In the genomic region with DNA sequence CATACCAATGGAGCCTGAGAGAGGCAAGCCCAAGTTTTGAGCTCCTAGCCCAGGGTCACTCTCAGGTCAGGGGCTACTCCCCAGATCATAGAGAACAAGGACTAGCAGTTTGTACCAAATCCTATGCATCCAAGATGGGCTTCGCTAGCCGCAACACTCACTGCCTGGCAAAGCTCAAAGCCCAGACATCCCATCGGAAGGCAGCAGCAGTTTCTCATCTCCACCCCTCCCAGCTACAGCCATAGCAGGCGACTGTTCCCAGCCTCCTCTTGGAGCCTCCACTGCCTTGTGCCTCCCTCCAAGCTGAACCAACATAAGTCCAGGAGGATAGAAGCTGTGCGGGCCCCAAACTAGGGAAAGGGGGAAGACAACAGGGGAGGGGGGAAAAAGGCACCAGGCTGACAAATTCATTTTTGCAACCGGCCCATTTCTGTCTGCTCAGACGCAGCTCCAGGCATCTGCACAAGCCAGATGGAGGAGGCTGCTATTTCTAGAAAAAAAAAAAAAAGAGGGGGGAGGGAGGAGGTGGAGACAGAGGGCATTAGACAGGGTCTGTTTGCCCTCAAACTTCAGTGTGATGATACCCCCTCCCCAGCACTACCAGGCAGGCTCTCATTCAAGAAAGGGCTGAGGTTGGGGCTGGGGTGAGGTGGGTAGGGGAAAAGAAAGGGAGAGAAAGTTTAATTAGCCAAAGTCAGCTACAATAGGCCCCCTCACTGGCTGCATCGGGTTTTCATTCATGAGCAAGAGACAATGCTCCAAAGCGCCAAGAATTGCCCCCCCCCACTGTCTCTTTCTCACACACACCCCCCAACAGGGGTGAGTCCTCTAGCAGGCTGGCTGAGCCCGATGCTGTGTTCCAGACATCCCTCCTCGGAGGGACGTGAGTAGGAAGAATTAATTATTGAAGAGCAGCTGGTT, we compare ENCODE assay signal across 8 mouse cellular contexts. TPM values are rescaled to one million over a fixed set of nuclear protein-coding genes. Genes with fewer than 3 reads are reported as not detected.
DNase-seq lines count a peak whose midpoint lies in the region; ATAC-seq and TF ChIP-seq lines count a peak whose summit lies in the region.

No protein-coding gene starts in this region.

- no peak for TF ChIP-seq CTCF in CH12.LX (conservative IDR thresholded peaks at IDR 0.05 in 1 of 2, IDR thresholded peaks at IDR 0.05 in 1 of 2; ENCODE audit: low read depth in 2 of 2, low read length in 2 of 2)
- TF ChIP-seq CTCF in liver, embryonic 14.5 days (IDR thresholded peaks at IDR 0.05; ENCODE audit: low read depth) = no peak

- H3K9ac ChIP-seq in CH12.LX (ENCODE audit: insufficient read depth, low read depth) = no peak overlapping the region
- peak overlapping the region; percentile 91 for H3K9ac ChIP-seq in forebrain, embryonic 12.5 days
- no peak overlapping the region for H3K9ac ChIP-seq in liver, embryonic 14.5 days (replicated peaks)

- no peaks in the 10 kb centered on the region for H3K36me3 ChIP-seq in erythroblast, embryonic 14.5 days (ENCODE audit: control insufficient read depth)
- H3K36me3 ChIP-seq in CH12.LX (replicated peaks in 1 of 2; ENCODE audit: control insufficient read depth in 1 of 2, insufficient read depth in 1 of 2, low read length in 1 of 2) = peaks cover 0 to 8% of the 10 kb centered on the region in 2 experiments
- no peaks in the 10 kb centered on the region; the same call in 1 of the 2 replicates for H3K36me3 ChIP-seq in forebrain, embryonic 12.5 days (replicated peaks)
- H3K36me3 ChIP-seq in liver, embryonic 14.5 days (replicated peaks; ENCODE audit: control insufficient read depth, insufficient read depth, low read depth) = no peaks in the 10 kb centered on the region

- TF ChIP-seq POLR2A in CH12.LX (IDR thresholded peaks at IDR 0.05; ENCODE audit: low read depth, low read length) = no peak

- peak overlapping the region; percentile 36 for H3K4me3 ChIP-seq in erythroblast, embryonic 14.5 days (replicated peaks)
- H3K4me3 ChIP-seq in CH12.LX (replicated peaks in 1 of 3; ENCODE audit: low read depth in 2 of 3, low read length in 2 of 3, poor library complexity in 1 of 3) = no peak overlapping the region
- H3K4me3 ChIP-seq in forebrain, embryonic 12.5 days (replicated peaks) = peak overlapping the region; percentile 91
- H3K4me3 ChIP-seq in liver, embryonic 14.5 days (ENCODE audit: insufficient read depth in 1 of 2, low read depth in 2 of 2, low read length in 2 of 2) = no peak overlapping the region

- no peaks in the 10 kb centered on the region for H3K79me2 ChIP-seq in CH12.LX (replicated peaks; ENCODE audit: control insufficient read depth, extremely low read depth, insufficient read depth, poor library complexity, severe bottlenecking)

- peaks cover 51% of the 10 kb centered on the region for H3K4me1 ChIP-seq in erythroblast, embryonic 14.5 days (ENCODE audit: control insufficient read depth)
- peaks cover 2 to 21% of the 10 kb centered on the region in 2 experiments; a peak in 3 of 4 replicates for H3K4me1 ChIP-seq in CH12.LX (ENCODE audit: control insufficient read depth in 1 of 2, insufficient read depth in 2 of 2)
- peaks cover 61% of the 10 kb centered on the region for H3K4me1 ChIP-seq in forebrain, embryonic 12.5 days
- peaks cover 4 to 25% of the 10 kb centered on the region in 2 experiments for H3K4me1 ChIP-seq in liver, embryonic 14.5 days (replicated peaks; ENCODE audit: control insufficient read depth in 2 of 2, insufficient read depth in 2 of 2, low read length in 1 of 2)

- ATAC-seq in erythroblast, adult 5-6 weeks (replicated peaks; ENCODE audit: low FRiP score, poor library complexity, severe bottlenecking) = no peak
- peak; percentile 48 for ATAC-seq in forebrain, embryonic 12.5 days (ENCODE audit: low FRiP score)
- ATAC-seq in liver, embryonic 14.5 days (ENCODE audit: insufficient read depth) = no peak

- H3K27me3 ChIP-seq in erythroblast, embryonic 14.5 days (ENCODE audit: control insufficient read depth) = peaks cover 80% of the 10 kb centered on the region
- H3K27me3 ChIP-seq in CH12.LX (replicated peaks) = peaks cover 24% of the 10 kb centered on the region
- H3K27me3 ChIP-seq in forebrain, embryonic 12.5 days = peaks cover 20% of the 10 kb centered on the region; the same call in 1 of the 2 replicates
- peaks cover 25% of the 10 kb centered on the region for H3K27me3 ChIP-seq in liver, embryonic 14.5 days (ENCODE audit: control insufficient read depth, insufficient read depth, low read length)

- no peak overlapping the region for H3K27ac ChIP-seq in CH12.LX (ENCODE audit: insufficient read depth, low read depth)
- H3K27ac ChIP-seq in forebrain, embryonic 12.5 days = peak overlapping the region; percentile 94
- H3K27ac ChIP-seq in liver, embryonic 14.5 days = no peak overlapping the region

- no peaks in the 10 kb centered on the region for H3K9me3 ChIP-seq in erythroblast, embryonic 14.5 days (ENCODE audit: control insufficient read depth, low read length)
- H3K9me3 ChIP-seq in CH12.LX (replicated peaks; ENCODE audit: low read length) = peaks cover 1% of the 10 kb centered on the region
- H3K9me3 ChIP-seq in forebrain, embryonic 12.5 days = no peaks in the 10 kb centered on the region
- no peaks in the 10 kb centered on the region for H3K9me3 ChIP-seq in liver, embryonic 14.5 days (ENCODE audit: control insufficient read depth, low read length)

- in situ Hi-C loops in CH12.LX (cut with MboI; ENCODE audit: low pct_ligation_motif_present, low pct_unique_long_range_greater_than_20kb, low sequenced_read_pairs) = loop anchor here (5.0 kb wide), 2 partner anchors 35 to 50 kb away; no protein-coding TSS in a partner anchor

- WGBS in forebrain, embryonic 12.5 days = 4% methylated on average over 12 of the region's 12 CpGs
- WGBS in liver, embryonic 14.5 days (ENCODE audit: insufficient replicate concordance) = 45% methylated on average over 12 of the region's 12 CpGs

- no peak for TF ChIP-seq RAD21 in CH12.LX (IDR thresholded peaks at IDR 0.05; ENCODE audit: low read depth, low read length)

- dilution Hi-C loops in CH12.LX (cut with MboI; ENCODE audit: extremely low pct_ligation_motif_present, extremely low pct_unique_long_range_greater_than_20kb, low sequenced_read_pairs) = no loop called here

- no peak overlapping the region for H3K4me2 ChIP-seq in CH12.LX (ENCODE audit: insufficient read depth, low read depth, poor library complexity, severe bottlenecking)
- peak overlapping the region; percentile 84 for H3K4me2 ChIP-seq in forebrain, embryonic 12.5 days
- peak overlapping the region; percentile 92; the same call in 1 of the 2 replicates for H3K4me2 ChIP-seq in liver, embryonic 14.5 days (ENCODE audit: low read depth)

- DNase-seq in CH12.LX (ENCODE audit: extremely low read depth) = no peak
- DNase-seq in liver, embryonic 14.5 days (ENCODE audit: low read depth in 3 of 3, low spot score in 3 of 3) = no peak
- DNase-seq in spleen, adult 12 weeks (ENCODE audit: low spot score) = no peak
- DNase-seq in gastrocnemius, postnatal 10 days = no peak
- DNase-seq in spleen, postnatal 10 days (ENCODE audit: low spot score in 2 of 2) = no peak

- no peak for TF ChIP-seq EP300 in CH12.LX (IDR thresholded peaks at IDR 0.05; ENCODE audit: low read length)
- TF ChIP-seq EP300 in liver, embryonic 14.5 days (IDR thresholded peaks at IDR 0.05; ENCODE audit: low read depth) = no peak

RNA-seq across cellular contexts. Expression of gene Hdac5, which starts 2.4 kb away (rescaled TPM):
- 4.3 and 6.3 TPM in 2 replicates for polyA plus RNA-seq in erythroblast, embryonic 14.5 days (2012)
- total RNA-seq in erythroblast, adult 5-6 weeks (2015; ENCODE audit: low replicate concordance) = 3.7 and 10.2 TPM in 2 replicates
- 13.3 and 17.3 TPM in 2 replicates for total RNA-seq in erythroblast, adult 5-6 weeks (2017; ENCODE audit: low replicate concordance)
- 49.6 and 49.9 TPM in 2 replicates for total RNA-seq in CH12.LX (2012; rRNA removed)
- total RNA-seq in CH12.LX (2014; rRNA removed) = 23.3 and 24.9 TPM in 2 replicates
- 46.4 and 53.9 TPM in 2 replicates for polyA plus RNA-seq in CH12.LX (2012; ENCODE audit: insufficient read length, low read depth)
- 68.8 and 70.6 TPM in 2 replicates for polyA plus RNA-seq in forebrain, embryonic 12.5 days (2016; fragmentation: Nextera tagmentation; extraction: Ambion mirVana)
- polyA plus RNA-seq in liver, embryonic 14.5 days (2012; rRNA removed) = 8.8 and 10.0 TPM in 2 replicates
- polyA plus RNA-seq in liver, embryonic 14.5 days (2014; fragmentation: Nextera tagmentation; extraction: Ambion mirVana) = 6.4 and 7.3 TPM in 2 replicates
- total RNA-seq in gastrocnemius, postnatal 10 days (2021) = 10 to 100 TPM; 68.5 to 86.9 TPM

RNA-seq across cellular contexts. Expression of gene BC030867, which starts 21.2 kb away (rescaled TPM):
- 0.50 and 1.6 TPM in 2 replicates for polyA plus RNA-seq in erythroblast, embryonic 14.5 days (2012)
- total RNA-seq in erythroblast, adult 5-6 weeks (2015; ENCODE audit: low replicate concordance) = 3.8 and 5.0 TPM in 2 replicates
- 4.1 and 7.2 TPM in 2 replicates for total RNA-seq in erythroblast, adult 5-6 weeks (2017; ENCODE audit: low replicate concordance)
- total RNA-seq in CH12.LX (2012; rRNA removed) (25.6 and 26.2 TPM in 2 replicates), CH12.LX (2014; rRNA removed) (9.7 and 11.4 TPM in 2 replicates)
- 34.0 and 35.2 TPM in 2 replicates for polyA plus RNA-seq in CH12.LX (2012; ENCODE audit: insufficient read length, low read depth)
- polyA plus RNA-seq in forebrain, embryonic 12.5 days (2016; fragmentation: Nextera tagmentation; extraction: Ambion mirVana) = 18.5 and 19.4 TPM in 2 replicates
- polyA plus RNA-seq in liver, embryonic 14.5 days (2012; rRNA removed) = 10.9 and 11.3 TPM in 2 replicates
- 10.8 and 13.2 TPM in 2 replicates for polyA plus RNA-seq in liver, embryonic 14.5 days (2014; fragmentation: Nextera tagmentation; extraction: Ambion mirVana)
- 1 to 10 TPM in 1 of 2 experiments, under 1 TPM in 1; 0.99 to 1.2 TPM for total RNA-seq in gastrocnemius, postnatal 10 days (2021)

RNA-seq across cellular contexts. Expression of gene G6pc3, which starts 38.1 kb away (rescaled TPM):
- polyA plus RNA-seq in erythroblast, embryonic 14.5 days (2012) = 0.30 and 0.50 TPM in 2 replicates
- 16.3 and 21.7 TPM in 2 replicates for total RNA-seq in erythroblast, adult 5-6 weeks (2015; ENCODE audit: low replicate concordance)
- 4.7 and 9.8 TPM in 2 replicates for total RNA-seq in erythroblast, adult 5-6 weeks (2017; ENCODE audit: low replicate concordance)
- total RNA-seq in CH12.LX (2012; rRNA removed) (31.9 and 34.7 TPM in 2 replicates), CH12.LX (2014; rRNA removed) (26.3 and 31.3 TPM in 2 replicates)
- polyA plus RNA-seq in CH12.LX (2012; ENCODE audit: insufficient read length, low read depth) = 65.6 and 72.3 TPM in 2 replicates
- polyA plus RNA-seq in forebrain, embryonic 12.5 days (2016; fragmentation: Nextera tagmentation; extraction: Ambion mirVana) = 26.6 and 28.3 TPM in 2 replicates
- polyA plus RNA-seq in liver, embryonic 14.5 days (2012; rRNA removed) = 12.6 and 14.8 TPM in 2 replicates
- polyA plus RNA-seq in liver, embryonic 14.5 days (2014; fragmentation: Nextera tagmentation; extraction: Ambion mirVana) = 7.3 and 10.1 TPM in 2 replicates
- 10 to 100 TPM; 32.2 to 34.6 TPM for total RNA-seq in gastrocnemius, postnatal 10 days (2021)

RNA-seq across cellular contexts. Expression of gene Asb16, which starts 41.0 kb away (rescaled TPM):
- 0.01 and 0.02 TPM in 2 replicates for polyA plus RNA-seq in erythroblast, embryonic 14.5 days (2012)
- total RNA-seq in erythroblast, adult 5-6 weeks (2015; ENCODE audit: low replicate concordance) = not detected in 2 replicates
- total RNA-seq in erythroblast, adult 5-6 weeks (2017; ENCODE audit: low replicate concordance) = not detected in 2 replicates
- total RNA-seq in CH12.LX (2012; rRNA removed) (0.04 TPM in 1 of 2 replicates, not detected in the other), CH12.LX (2014; rRNA removed) (not detected in 2 replicates)
- not detected in 2 replicates for polyA plus RNA-seq in CH12.LX (2012; ENCODE audit: insufficient read length, low read depth)
- not detected in 2 replicates for polyA plus RNA-seq in forebrain, embryonic 12.5 days (2016; fragmentation: Nextera tagmentation; extraction: Ambion mirVana)
- 0.39 and 0.44 TPM in 2 replicates for polyA plus RNA-seq in liver, embryonic 14.5 days (2012; rRNA removed)
- 0.05 and 0.08 TPM in 2 replicates for polyA plus RNA-seq in liver, embryonic 14.5 days (2014; fragmentation: Nextera tagmentation; extraction: Ambion mirVana)
- total RNA-seq in gastrocnemius, postnatal 10 days (2021) = 10 to 100 TPM; 48.7 to 54.4 TPM

RNA-seq across cellular contexts. Expression of gene Lsm12, which starts 42.4 kb away (rescaled TPM):
- 8.9 TPM in 2 replicates for polyA plus RNA-seq in erythroblast, embryonic 14.5 days (2012)
- 48.3 and 48.8 TPM in 2 replicates for total RNA-seq in erythroblast, adult 5-6 weeks (2015; ENCODE audit: low replicate concordance)
- 22.7 and 28.8 TPM in 2 replicates for total RNA-seq in erythroblast, adult 5-6 weeks (2017; ENCODE audit: low replicate concordance)
- total RNA-seq in CH12.LX (2012; rRNA removed) = 66.9 and 78.7 TPM in 2 replicates
- 70.0 and 78.9 TPM in 2 replicates for total RNA-seq in CH12.LX (2014; rRNA removed)
- 164 and 185 TPM in 2 replicates for polyA plus RNA-seq in CH12.LX (2012; ENCODE audit: insufficient read length, low read depth)
- polyA plus RNA-seq in forebrain, embryonic 12.5 days (2016; fragmentation: Nextera tagmentation; extraction: Ambion mirVana) = 136 and 139 TPM in 2 replicates
- polyA plus RNA-seq in liver, embryonic 14.5 days (2012; rRNA removed) = 10.4 and 15.4 TPM in 2 replicates
- polyA plus RNA-seq in liver, embryonic 14.5 days (2014; fragmentation: Nextera tagmentation; extraction: Ambion mirVana) = 51.4 and 56.2 TPM in 2 replicates
- total RNA-seq in gastrocnemius, postnatal 10 days (2021) = 10 to 100 TPM; 83.1 to 84.4 TPM

Comparison
In these comparisons a context has a peak if more than half of its experiments do, and no peak if none do; other contexts are left out.
1. H3K4me3 ChIP-seq: peak in erythroblast, embryonic 14.5 days (single experiment) and forebrain, embryonic 12.5 days (single experiment); none in CH12.LX (0 of 3) and liver, embryonic 14.5 days (0 of 2).